ENCODE assay signal across 8 mouse cellular contexts in the genomic region with DNA sequence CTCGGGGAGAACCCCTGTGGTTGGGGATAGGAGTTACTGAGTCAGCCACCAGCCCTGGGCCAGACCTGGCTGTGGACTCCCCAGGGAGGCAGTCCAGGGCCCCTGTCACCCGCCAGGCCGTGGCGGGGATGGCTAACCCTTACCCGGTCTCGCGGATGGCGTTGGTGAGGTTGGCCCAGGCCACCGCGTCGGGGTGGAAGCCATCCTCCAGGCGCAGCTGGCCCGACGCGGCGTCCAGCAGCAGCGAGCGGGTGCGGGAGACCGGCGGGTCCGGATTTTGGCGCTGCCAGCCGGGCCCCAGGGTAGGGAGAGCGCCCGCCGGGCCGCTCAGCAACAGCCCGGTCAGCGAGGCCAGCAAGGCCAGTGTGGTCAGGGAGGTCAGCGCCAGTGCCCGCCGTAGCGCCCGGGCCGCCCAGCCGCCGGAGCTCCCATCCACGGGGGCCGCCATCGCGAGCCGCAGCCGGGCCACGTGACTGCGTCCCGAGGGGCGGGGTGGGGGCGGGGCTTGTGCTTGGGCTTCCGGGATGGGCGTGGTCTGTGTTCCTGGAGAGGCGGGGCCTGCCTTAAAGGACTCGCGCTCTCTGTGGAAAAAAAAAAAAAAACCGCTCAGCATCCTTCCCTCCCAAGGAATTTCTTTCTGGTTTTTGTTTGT. TPM values are rescaled to one million over a fixed set of nuclear protein-coding genes. Genes with fewer than 3 reads are reported as not detected.
DNase-seq lines count a peak whose midpoint lies in the region; ATAC-seq and TF ChIP-seq lines count a peak whose summit lies in the region.

A gene (minus strand): TSS at position 482 of the 652 bp plus-strand sequence.

- H3K9me3 ChIP-seq in embryonic facial prominence, embryonic 14.5 days (ENCODE audit: control insufficient read depth, low read length): no peaks in the 10 kb centered on the region
- H3K9me3 ChIP-seq in heart, embryonic 10.5 days: no peaks in the 10 kb centered on the region
- no peaks in the 10 kb centered on the region for H3K9me3 ChIP-seq in kidney, embryonic 14.5 days (ENCODE audit: control insufficient read depth, low read length)

- peak within 1 kb of the TSS; percentile 5; the same call in 1 of the 2 replicates for H3K27ac ChIP-seq in bone marrow, adult 2 months (ENCODE audit: control insufficient read depth, insufficient read depth, low read depth, low read length, poor library complexity)
- no peak within 1 kb of the TSS for H3K27ac ChIP-seq in embryonic facial prominence, embryonic 14.5 days (replicated peaks; ENCODE audit: low read depth, low read length)
- peak within 1 kb of the TSS; percentile 91 for H3K27ac ChIP-seq in heart, embryonic 10.5 days
- no peak within 1 kb of the TSS for H3K27ac ChIP-seq in kidney, embryonic 14.5 days (ENCODE audit: low read depth, low read length)
- H3K27ac ChIP-seq in liver, adult 2 months (replicated peaks; ENCODE audit: insufficient read depth, low read depth, low read length): peak within 1 kb of the TSS; percentile 67

- no peak for TF ChIP-seq CTCF in bone marrow, adult 2 months (IDR thresholded peaks at IDR 0.05; ENCODE audit: control insufficient read depth, insufficient read depth, low read length)
- TF ChIP-seq CTCF in liver, adult 2 months (IDR thresholded peaks at IDR 0.05; ENCODE audit: low read depth, low read length): no peak

- ATAC-seq in embryonic facial prominence, embryonic 14.5 days (ENCODE audit: low read depth): peak; percentile 69
- peak; percentile 74 for ATAC-seq in kidney, embryonic 14.5 days (ENCODE audit: low FRiP score, low TSS enrichment)
- ATAC-seq in monocyte, adult 5-6 weeks (replicated peaks; ENCODE audit: insufficient number of reproducible peaks, low FRiP score, low TSS enrichment, poor library complexity, severe bottlenecking): peak; percentile 38; the same call in 1 of the 2 replicates

- H3K36me3 ChIP-seq in embryonic facial prominence, embryonic 14.5 days (ENCODE audit: control insufficient read depth, insufficient read depth, low read length): peaks cover 1% of the 10 kb centered on the region; the same call in 1 of the 2 replicates
- H3K36me3 ChIP-seq in heart, embryonic 10.5 days: 0 out of 2 replicates have a peak, but pooled peaks cover 2% of the 10 kb centered on the region
- peaks cover 3% of the 10 kb centered on the region; the same call in 1 of the 2 replicates for H3K36me3 ChIP-seq in kidney, embryonic 14.5 days (ENCODE audit: control insufficient read depth, insufficient read depth, low read length)
- H3K36me3 ChIP-seq in liver, adult 2 months (ENCODE audit: control insufficient read depth, insufficient read depth, low read length): no peaks in the 10 kb centered on the region

- H3K27me3 ChIP-seq in embryonic facial prominence, embryonic 14.5 days (replicated peaks; ENCODE audit: control insufficient read depth, insufficient read depth, low read length): no peaks in the 10 kb centered on the region
- H3K27me3 ChIP-seq in heart, embryonic 10.5 days (ENCODE audit: insufficient read depth, poor library complexity, severe bottlenecking): no peaks in the 10 kb centered on the region
- no peaks in the 10 kb centered on the region for H3K27me3 ChIP-seq in kidney, embryonic 14.5 days (ENCODE audit: control insufficient read depth, insufficient read depth, low read length)
- H3K27me3 ChIP-seq in liver, adult 2 months (ENCODE audit: control insufficient read depth, insufficient read depth, low read length): no peaks in the 10 kb centered on the region

- H3K4me2 ChIP-seq in embryonic facial prominence, embryonic 14.5 days (ENCODE audit: low read depth, low read length): peak within 1 kb of the TSS; percentile 92
- peak within 1 kb of the TSS; percentile 86 for H3K4me2 ChIP-seq in kidney, embryonic 14.5 days (replicated peaks; ENCODE audit: low read depth, low read length)

- H3K4me3 ChIP-seq in bone marrow, adult 2 months (replicated peaks; ENCODE audit: control insufficient read depth, low read depth, low read length): peak within 1 kb of the TSS; percentile 70
- peak within 1 kb of the TSS; percentile 94 for H3K4me3 ChIP-seq in embryonic facial prominence, embryonic 14.5 days (ENCODE audit: low read depth, low read length)
- H3K4me3 ChIP-seq in heart, embryonic 10.5 days: peak within 1 kb of the TSS; percentile 96
- H3K4me3 ChIP-seq in kidney, embryonic 14.5 days (ENCODE audit: low read length): peak within 1 kb of the TSS; percentile 81
- peak within 1 kb of the TSS; percentile 76 for H3K4me3 ChIP-seq in liver, adult 2 months (ENCODE audit: insufficient read depth, low read depth, low read length)

- DNase-seq in B cell, adult 2 months: peak; percentile 82 to 83
- peak; percentile 94 for DNase-seq in embryonic facial prominence, embryonic 14.5 days (ENCODE audit: low spot score)
- peak; percentile 96 for DNase-seq in heart, embryonic 10.5 days (ENCODE audit: low spot score)
- no peak for DNase-seq in liver, adult 2 months (ENCODE audit: extremely low read depth, low read depth, low spot score)
- DNase-seq in spleen, postnatal 36 days (ENCODE audit: low spot score in 2 of 2): peak; percentile 69 to 79

- H3K4me1 ChIP-seq in bone marrow, adult 2 months (ENCODE audit: control insufficient read depth, insufficient read depth, low read length): peaks cover 3% of the 10 kb centered on the region
- H3K4me1 ChIP-seq in embryonic facial prominence, embryonic 14.5 days (ENCODE audit: control insufficient read depth, insufficient read depth, low read length): peaks cover 9% of the 10 kb centered on the region
- peaks cover 24% of the 10 kb centered on the region for H3K4me1 ChIP-seq in heart, embryonic 10.5 days
- H3K4me1 ChIP-seq in kidney, embryonic 14.5 days (ENCODE audit: control insufficient read depth, insufficient read depth, low read length): 0 out of 2 replicates have a peak, but pooled peaks cover 6% of the 10 kb centered on the region
- H3K4me1 ChIP-seq in liver, adult 2 months (ENCODE audit: control insufficient read depth, insufficient read depth, low read length): peaks cover 14% of the 10 kb centered on the region

- H3K79me2 ChIP-seq in liver, adult 2 months (ENCODE audit: control insufficient read depth, insufficient read depth, low read length): peaks cover 16% of the 10 kb centered on the region; the same call in 1 of the 2 replicates

- peak; percentile 66; the same call in 1 of the 2 replicates for TF ChIP-seq POLR2A in bone marrow, adult 2 months (IDR thresholded peaks at IDR 0.05; ENCODE audit: borderline replicate concordance, control insufficient read depth, low read depth, low read length)
- TF ChIP-seq POLR2A in liver, adult 2 months (IDR thresholded peaks at IDR 0.05; ENCODE audit: extremely low read depth, insufficient read depth, low read length): peak; percentile 80

- peak within 1 kb of the TSS; percentile 92 for H3K9ac ChIP-seq in embryonic facial prominence, embryonic 14.5 days (ENCODE audit: low read depth, low read length)
- peak within 1 kb of the TSS; percentile 82 for H3K9ac ChIP-seq in kidney, embryonic 14.5 days (ENCODE audit: low read depth, low read length)
- peak within 1 kb of the TSS; percentile 88 for H3K9ac ChIP-seq in liver, adult 2 months (ENCODE audit: low read depth, low read length)

- 0% methylated on average over 52 of the region's 55 CpGs for WGBS in bone marrow, adult 2 months
- 0% methylated on average over 8 of the region's 55 CpGs for WGBS in embryonic facial prominence, embryonic 14.5 days
- under 1% methylated on average over 55 of the region's 55 CpGs for WGBS in heart, embryonic 10.5 days
- 1% methylated on average over 55 of the region's 55 CpGs for WGBS in kidney, embryonic 14.5 days
- WGBS in liver, adult 2 months: under 1% methylated on average over 55 of the region's 55 CpGs

RNA-seq across cellular contexts. Expression of the gene that starts here (rescaled TPM):
- polyA plus RNA-seq in bone marrow, adult 2 months (2011; ENCODE audit: insufficient read depth, insufficient read length, low replicate concordance, missing spikeins): 2.3 and 9.9 TPM in 2 replicates
- polyA plus RNA-seq in embryonic facial prominence, embryonic 14.5 days (2014; fragmentation: Nextera tagmentation; extraction: Ambion mirVana): 47.0 and 53.1 TPM in 2 replicates
- 43.9 and 46.6 TPM in 2 replicates for polyA plus RNA-seq in heart, embryonic 10.5 days (2016; fragmentation: Nextera tagmentation; extraction: Ambion mirVana)
- polyA plus RNA-seq in kidney, embryonic 14.5 days (2014; fragmentation: Nextera tagmentation; extraction: Ambion mirVana): 41.5 and 44.5 TPM in 2 replicates
- total RNA-seq in liver, adult 2 months (2014; rRNA removed): 18.1 and 28.9 TPM in 2 replicates
- polyA plus RNA-seq in liver, adult 2 months (2012; rRNA removed): 41.9 and 42.0 TPM in 2 replicates
- 8.9 to 11.3 TPM (median 11.2 TPM) in 3 replicates for total RNA-seq in monocyte, adult 5-6 weeks (2017)

Comparison
In these comparisons a context has a peak if more than half of its experiments do, and no peak if none do; other contexts are left out.
1. H3K27ac ChIP-seq: peak in bone marrow, adult 2 months (single experiment), heart, embryonic 10.5 days (single experiment) and liver, adult 2 months (single experiment); none in embryonic facial prominence, embryonic 14.5 days (single experiment) and kidney, embryonic 14.5 days (single experiment).
2. Peak in every context shown above with its lines, with median percentiles within 50 percentile points of each other: H3K4me3 ChIP-seq, ATAC-seq and H3K9ac ChIP-seq.